Mouse (Mus musculus): ENCODE data around the gene 0610012G03Rik. TPM values are rescaled to one million over a fixed set of nuclear protein-coding genes. Genes with fewer than 3 reads are reported as not detected.
A peak's percentile ranks its signal among the peaks of the same experiment; 100 is the strongest.

The 0610012G03Rik gene
- total RNA-seq, 2 experiments from 2014 or later, result 74.5 to 75.6 TPM

GRCm38 (mm10) chr16:31933751-31934549 is 14.3 kb downstream of the 0610012G03Rik start, which contains the start of gene Pigz:
Pigz (plus strand) TSS chr16:31933851.
- peak; percentile 63 to 71 for DNase-seq
- intact Hi-C loops (cut with DNase I), result no loop called here

GRCm38 (mm10) chr16:31932840-31933697 is 15.2 kb downstream of the 0610012G03Rik start:
- peak; percentile 85 for DNase-seq
- intact Hi-C loops (cut with DNase I), result no loop called here

DNA sequence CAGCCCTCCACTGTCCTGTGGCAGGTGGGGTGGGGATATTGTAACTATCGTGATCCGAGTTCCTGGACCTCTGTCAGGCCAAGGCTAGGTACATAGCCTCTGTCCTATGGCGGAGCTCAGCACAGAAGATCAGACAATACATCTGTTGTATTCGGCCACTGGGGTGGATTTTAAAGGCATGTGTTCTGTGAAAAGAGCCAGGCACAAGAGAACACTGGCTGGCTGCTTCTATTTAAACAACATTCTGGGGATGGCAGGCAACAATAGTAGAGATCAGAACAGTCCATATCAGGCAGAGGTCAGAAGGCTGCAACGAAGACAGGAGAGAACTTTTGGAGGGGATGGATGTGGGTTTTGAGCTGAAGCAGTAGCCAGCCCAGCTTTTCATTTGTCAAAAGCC is 16.0 kb downstream of the 0610012G03Rik start:
- intact Hi-C loops (cut with DNase I), result no loop called here
- DNase-seq, result no peak

DNA sequence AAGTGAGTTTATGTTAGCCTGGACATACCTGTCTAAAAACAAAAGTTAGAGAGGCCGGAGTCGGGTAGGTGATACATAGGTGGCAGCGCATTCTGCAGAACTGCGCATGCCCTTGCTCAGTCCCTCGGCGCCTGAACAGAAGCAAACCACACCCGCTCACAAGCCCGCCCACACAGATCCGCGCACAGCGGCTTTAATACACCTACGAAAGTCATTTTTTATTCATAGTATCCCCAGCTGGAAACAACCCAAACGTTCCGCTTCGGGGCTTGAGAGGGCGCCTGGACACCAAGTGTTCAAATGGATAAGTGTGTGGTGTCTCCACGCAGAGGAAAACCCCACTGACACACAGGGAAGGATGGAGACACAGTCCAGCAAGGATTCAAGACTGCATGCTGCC is 17.0 kb downstream of the 0610012G03Rik start:
- intact Hi-C loops (cut with DNase I), result no loop called here
- no peak for DNase-seq

DNA sequence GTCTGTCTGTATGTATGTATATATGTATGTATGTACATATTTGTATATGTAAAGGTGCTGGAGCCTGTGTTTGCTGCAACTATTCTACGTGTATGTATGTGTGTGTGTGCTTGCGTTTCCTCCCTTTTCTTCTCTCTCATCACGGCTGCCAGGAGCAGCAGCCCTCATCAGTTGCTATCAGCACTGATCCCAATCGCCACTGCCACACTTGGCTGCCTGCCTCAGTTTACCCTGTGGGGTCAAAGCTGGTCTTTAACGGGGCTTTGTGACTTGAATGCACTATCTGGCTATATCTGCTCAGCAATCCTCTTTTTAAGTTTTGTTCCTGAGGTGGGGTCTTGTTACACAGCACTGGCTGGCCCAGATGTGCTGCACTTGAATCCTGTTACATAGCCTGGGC is 20.9 kb downstream of the 0610012G03Rik start:
- no peak for DNase-seq
- intact Hi-C loops (cut with DNase I), result no loop called here

DNA sequence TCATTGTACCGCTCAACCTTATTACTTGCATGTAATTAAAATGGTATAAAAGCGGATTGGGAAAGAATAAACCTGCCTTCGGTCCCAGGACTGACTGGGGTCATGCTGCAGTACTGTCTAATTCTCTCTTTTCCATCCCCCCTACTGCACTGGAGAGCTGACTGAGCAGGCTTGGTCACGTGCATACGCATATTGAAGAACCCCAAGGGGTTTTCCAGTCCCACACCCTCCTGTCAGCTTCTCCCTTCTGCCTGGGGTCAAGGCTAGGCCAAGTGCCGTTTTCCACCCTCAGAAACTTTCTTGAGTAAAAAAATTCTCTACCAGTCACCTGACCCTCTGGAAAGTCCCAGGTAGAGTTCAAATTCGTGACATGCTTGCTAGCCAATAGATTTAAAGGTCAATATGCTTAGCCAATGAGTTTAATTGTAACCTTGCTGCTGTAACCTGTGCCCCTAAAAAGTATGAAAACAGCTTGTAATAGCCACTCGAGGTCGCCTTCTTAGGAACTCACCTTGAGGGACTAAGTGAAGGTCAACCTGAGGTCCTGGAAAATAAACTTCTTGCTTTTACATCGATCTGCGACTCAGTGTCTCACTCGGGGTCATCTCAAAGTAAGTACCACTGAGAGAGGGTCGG is 21.6 kb downstream of the 0610012G03Rik start:
- intact Hi-C loops (cut with DNase I), result no loop called here
- no peak for DNase-seq

DNA sequence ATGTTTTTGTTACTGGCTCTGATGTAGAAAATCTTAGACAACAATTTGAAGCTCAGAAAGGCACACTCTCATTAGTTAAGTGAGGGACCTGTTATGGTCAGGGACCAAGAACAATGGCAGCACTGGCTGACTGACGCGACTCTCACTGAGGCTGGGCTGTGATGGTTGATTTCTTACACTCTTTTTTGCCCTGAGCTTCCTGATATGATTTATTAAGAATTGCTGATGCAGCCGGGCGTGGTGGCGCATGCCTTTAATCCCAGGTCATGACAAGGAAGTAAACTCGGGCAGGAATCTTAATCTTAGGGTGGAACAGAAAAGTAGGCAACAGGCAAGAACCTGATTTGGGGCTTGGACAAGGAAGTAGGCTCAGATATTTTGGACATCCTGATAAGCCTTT is 22.2 kb downstream of the 0610012G03Rik start:
- no peak for DNase-seq

DNA sequence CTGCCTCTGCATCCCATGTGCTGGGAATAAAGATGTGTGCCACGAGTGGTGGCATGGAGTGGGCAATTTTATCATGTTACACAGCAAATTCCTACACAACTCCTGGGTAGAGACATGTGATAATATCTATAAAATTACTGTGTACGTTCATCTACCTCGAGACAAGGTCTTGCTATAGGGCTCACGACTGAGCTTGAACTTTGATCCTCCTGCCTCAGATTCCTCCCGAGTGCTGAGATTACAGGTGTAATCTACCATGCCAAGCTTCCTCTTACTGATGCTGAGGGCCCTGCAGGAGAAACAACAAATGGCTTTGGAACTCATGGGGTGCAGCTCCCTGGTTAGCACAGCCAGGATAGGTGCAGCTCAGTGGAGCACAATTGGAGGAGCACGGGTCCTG is 23.9 kb downstream of the 0610012G03Rik start:
- intact Hi-C loops (cut with DNase I), result no loop called here
- DNase-seq, result no peak

More for the DNA sequence above, 22.2 kb downstream of the 0610012G03Rik start:
- intact Hi-C loops (cut with DNase I), result no loop called here

GRCm38 (mm10) chr16:31918248-31918724 is 30.0 kb downstream of the 0610012G03Rik start:
- intact Hi-C loops (cut with DNase I), result loop anchor here (1.0 to 5.0 kb wide), 3 partner anchors 40 to 461 kb away; partner anchors contain the start of gene Meltf
- DNase-seq, result peak; percentile 75 to 77

DNA sequence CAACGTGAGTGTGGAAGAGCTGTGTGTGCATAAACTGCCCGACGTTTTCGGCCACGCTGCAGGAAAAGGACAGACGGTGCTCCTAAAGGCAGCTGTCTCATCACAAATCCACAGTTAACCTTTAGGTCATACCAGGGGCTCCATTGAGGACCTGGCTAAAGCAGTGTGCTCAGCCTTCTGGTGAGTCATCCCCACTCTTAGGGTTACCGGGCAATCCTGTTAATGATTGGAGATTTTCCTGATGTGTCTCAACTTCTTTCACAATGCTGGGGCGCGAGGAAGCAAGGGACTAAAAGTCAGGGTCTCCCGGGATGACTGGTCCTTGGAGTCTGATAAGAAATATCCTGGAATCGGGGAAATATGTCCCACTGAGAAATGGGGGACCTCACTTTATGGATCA is 30.5 kb downstream of the 0610012G03Rik start:
- intact Hi-C loops (cut with DNase I), result loop anchor here (1.0 to 5.0 kb wide), 3 partner anchors 39 to 460 kb away; partner anchors contain the start of gene Meltf

DNA sequence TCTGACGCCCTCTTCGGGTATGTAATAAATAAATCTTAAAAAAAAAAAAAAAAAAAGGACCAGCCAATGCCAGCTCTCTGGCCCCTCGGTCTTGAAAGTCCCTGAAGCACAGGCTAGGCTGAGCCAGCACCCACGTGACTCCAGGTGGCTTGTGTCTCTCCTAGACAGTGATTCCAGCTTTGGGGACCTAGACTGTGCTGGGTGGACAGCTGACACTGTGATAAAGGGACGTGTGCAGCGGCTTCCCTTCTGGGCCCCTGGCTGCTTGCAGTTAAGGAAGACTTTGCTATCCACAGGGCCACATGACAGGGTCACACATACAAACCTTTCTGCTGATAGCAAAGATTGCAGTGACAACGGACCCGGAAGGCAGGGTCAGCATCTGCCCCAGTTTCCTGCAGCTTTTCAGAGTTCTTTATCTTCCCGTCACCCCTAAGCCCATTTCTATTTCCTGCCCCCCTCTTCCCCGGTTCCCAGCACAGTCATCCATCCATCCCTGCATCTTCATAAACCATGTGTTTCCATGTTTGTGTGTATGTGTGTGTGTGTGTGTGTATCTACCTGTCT is 37.9 kb downstream of the 0610012G03Rik start:
- DNase-seq, result no peak
- intact Hi-C loops (cut with DNase I), result no loop called here

More for the DNA sequence above, 30.5 kb downstream of the 0610012G03Rik start:
- DNase-seq, result no peak

GRCm38 (mm10) chr16:31908959-31909358 is 39.3 kb downstream of the 0610012G03Rik start:
- intact Hi-C loops (cut with DNase I), result no loop called here
- DNase-seq, result no peak

GRCm38 (mm10) chr16:31906896-31907295 is 41.4 kb downstream of the 0610012G03Rik start:
- DNase-seq, result peak; percentile 32 to 41
- intact Hi-C loops (cut with DNase I), result no loop called here

- intact Hi-C loops (cut with DNase I), result no loop called here
- no peak for DNase-seq
Observed at GRCm38 (mm10) chr16:31905891-31906825, 42.1 kb downstream of the 0610012G03Rik start.

- intact Hi-C loops (cut with DNase I), result no loop called here
- DNase-seq, result no peak
Observed at GRCm38 (mm10) chr16:31905331-31905730, 43.0 kb downstream of the 0610012G03Rik start.

DNA sequence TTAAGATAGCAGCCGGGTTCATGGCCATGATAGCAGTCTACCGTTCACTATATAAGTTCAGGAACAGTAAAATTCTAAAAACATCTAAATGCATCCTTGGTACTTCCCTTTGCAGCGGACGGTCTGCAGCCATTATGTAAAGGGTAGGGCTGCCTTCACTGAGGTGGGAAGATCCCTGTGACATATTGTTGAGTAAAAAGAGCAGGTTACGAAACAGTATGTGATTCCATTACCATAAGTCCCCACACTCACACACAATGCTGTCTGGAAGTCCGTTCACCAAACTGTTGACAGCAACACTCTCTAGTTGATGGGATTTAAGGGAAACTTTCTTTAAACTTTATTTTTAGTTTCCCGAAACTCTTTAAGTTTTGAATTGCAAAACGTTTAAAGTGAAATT is 45.1 kb downstream of the 0610012G03Rik start:
- intact Hi-C loops (cut with DNase I), result no loop called here
- no peak for DNase-seq

GRCm38 (mm10) chr16:31901886-31902285 is 46.4 kb downstream of the 0610012G03Rik start:
- intact Hi-C loops (cut with DNase I), result no loop called here
- DNase-seq, result no peak

GRCm38 (mm10) chr16:31898546-31899326 is 49.6 kb downstream of the 0610012G03Rik start:
- no peak for DNase-seq
- intact Hi-C loops (cut with DNase I), result no loop called here

Measured in heart, postnatal 36 days (tissue).